Mouse (Mus musculus) MEL (cell line): ENCODE data around the gene Calm5. TPM values are rescaled to one million over a fixed set of nuclear protein-coding genes. Genes with fewer than 3 reads are reported as not detected.
A peak's percentile ranks its signal among the peaks of the same experiment; 100 is the strongest.

Source experiments
- DNase-seq: peaks from one replicate; pipeline ENCODE4 v3.0.0; 2011; ENCODE audit warnings: low read depth, low spot score
- H3K27ac ChIP-seq: 2 replicates; pipeline ENCODE4 v1.5.1; 2012; ENCODE audit warnings: low read depth, mild to moderate bottlenecking, control low read depth, low read length, moderate library complexity; ENCODE audit not compliant: control insufficient read depth
- H3K27me3 ChIP-seq, 2 experiments: fragments of 150-350 bp in 1 of 2; sonication (generic) in 1 of 2; 2 replicates each; pipeline ENCODE4 v1.6.1; 2012; ENCODE audit warnings: low read length in 2 of 2, mild to moderate bottlenecking in 2 of 2, improper control_type of control experiment in 1 of 2, moderate library complexity in 1 of 2; ENCODE audit not compliant: insufficient read depth in 2 of 2, control insufficient read depth in 1 of 2
- H3K36me3 ChIP-seq, 2 experiments: 2 replicates each; pipeline ENCODE4 v1.6.1; 2012 to 2014; ENCODE audit warnings: low read length in 2 of 2, improper control_type of control experiment in 1 of 2, inconsistent platforms in 1 of 2, mild to moderate bottlenecking in 1 of 2; ENCODE audit not compliant: insufficient read depth in 2 of 2, control insufficient read depth in 1 of 2
- H3K4me1 ChIP-seq, 2 experiments: fragments of 150-350 bp in 1 of 2; sonication (generic) in 1 of 2; 2 replicates each; pipeline ENCODE4 v1.6.1; 2012; ENCODE audit warnings: low read length in 2 of 2, improper control_type of control experiment in 1 of 2, mild to moderate bottlenecking in 1 of 2; ENCODE audit not compliant: insufficient read depth in 2 of 2, control insufficient read depth in 1 of 2
- H3K4me3 ChIP-seq, 2 experiments: fragments of 150-350 bp in 1 of 2; sonication (generic) in 1 of 2; 2 replicates each; pipeline ENCODE4 v1.5.1; 2012; ENCODE audit warnings: low read depth in 2 of 2, low read length in 2 of 2, mild to moderate bottlenecking in 2 of 2, moderate library complexity in 2 of 2, control low read depth in 1 of 2, improper control_type of control experiment in 1 of 2; ENCODE audit not compliant: control insufficient read depth in 1 of 2, insufficient read depth in 1 of 2
- H3K79me2 ChIP-seq: 2 replicates; pipeline ENCODE4 v1.6.1; 2012; ENCODE audit warnings: mild to moderate bottlenecking, low read length, moderate library complexity; ENCODE audit not compliant: control insufficient read depth, poor library complexity, insufficient read depth
- H3K9ac ChIP-seq: 2 replicates; pipeline ENCODE4 v1.6.1; 2012; ENCODE audit warnings: low read depth, mild to moderate bottlenecking, control low read depth, low read length, moderate library complexity; ENCODE audit not compliant: control insufficient read depth, poor library complexity, severe bottlenecking
- H3K9me3 ChIP-seq: fragments of 150-350 bp; sonication (generic); replicated peaks from 2 replicates; pipeline ENCODE4 v1.6.1; 2012; ENCODE audit warnings: mild to moderate bottlenecking, low read length, improper control_type of control experiment, moderate library complexity; ENCODE audit not compliant: insufficient read depth
- CHD1 ChIP-seq: IDR thresholded peaks from 2 replicates; pipeline ENCODE4 v1.6.1; 2012; ENCODE audit warnings: low read depth, mild to moderate bottlenecking, inconsistent platforms, low read length, improper control_type of control experiment
- ELF1 ChIP-seq: IDR thresholded peaks from 2 replicates; pipeline ENCODE4 v1.6.1; 2014; ENCODE audit warnings: low read depth, mild to moderate bottlenecking, inconsistent platforms, low read length, improper control_type of control experiment, moderate library complexity
- MAFK ChIP-seq: IDR thresholded peaks from 2 replicates; pipeline ENCODE4 v1.6.1; 2011; ENCODE audit warnings: low read depth, mild to moderate bottlenecking, low read length, improper control_type of control experiment, borderline replicate concordance
- MAX ChIP-seq: IDR thresholded peaks from 2 replicates; pipeline ENCODE4 v1.6.1; 2011; ENCODE audit warnings: low read length, improper control_type of control experiment
- MEF2A ChIP-seq: IDR thresholded peaks from 2 replicates; pipeline ENCODE4 v1.6.1; 2014; ENCODE audit warnings: low read depth, mild to moderate bottlenecking, inconsistent platforms, low read length, improper control_type of control experiment; ENCODE audit not compliant: poor library complexity, insufficient replicate concordance, severe bottlenecking; ENCODE audit errors: extremely low read depth
- MXI1 ChIP-seq: IDR thresholded peaks from 2 replicates; pipeline ENCODE4 v1.6.1; 2011; ENCODE audit warnings: mild to moderate bottlenecking, low read depth, low read length, improper control_type of control experiment
- MYB ChIP-seq: IDR thresholded peaks from 2 replicates; pipeline ENCODE4 v1.6.1; 2011; ENCODE audit warnings: mild to moderate bottlenecking, low read depth, low read length, improper control_type of control experiment
- NELFE ChIP-seq: IDR thresholded peaks from 2 replicates; pipeline ENCODE4 v1.6.1; 2011; ENCODE audit warnings: low read depth, low read length, improper control_type of control experiment
- POLR2A ChIP-seq, 2 experiments: IDR thresholded peaks; 2 replicates each; pipeline ENCODE4 v1.6.1; 2011 to 2012; ENCODE audit warnings: low read length in 2 of 2, mild to moderate bottlenecking in 2 of 2, control low read depth in 1 of 2, improper control_type of control experiment in 1 of 2, low read depth in 1 of 2, moderate library complexity in 1 of 2; ENCODE audit not compliant: control insufficient read depth in 1 of 2, insufficient read depth in 1 of 2, poor library complexity in 1 of 2
- RAD21 ChIP-seq: IDR thresholded peaks from 2 replicates; pipeline ENCODE4 v1.6.1; 2011; ENCODE audit warnings: mild to moderate bottlenecking, low read depth, low read length, improper control_type of control experiment
- SIN3A ChIP-seq: IDR thresholded peaks from 2 replicates; pipeline ENCODE4 v1.6.1; 2012; ENCODE audit warnings: low read length, improper control_type of control experiment, inconsistent platforms
- SMC3 ChIP-seq: IDR thresholded peaks from 2 replicates; pipeline ENCODE4 v1.6.1; 2011; ENCODE audit warnings: low read depth, low read length, improper control_type of control experiment
- TAL1 ChIP-seq: IDR thresholded peaks from 2 replicates; pipeline ENCODE4 v1.6.1; 2012; ENCODE audit warnings: mild to moderate bottlenecking, inconsistent platforms, low read length, moderate library complexity, mixed read lengths
- TBP ChIP-seq: IDR thresholded peaks from 2 replicates; pipeline ENCODE4 v1.8.0; 2011; ENCODE audit warnings: low read depth, low read length, improper control_type of control experiment
- TCF12 ChIP-seq: IDR thresholded peaks from 2 replicates; pipeline ENCODE4 v1.6.1; 2014; ENCODE audit warnings: low read depth, mild to moderate bottlenecking, inconsistent platforms, low read length, improper control_type of control experiment, moderate library complexity
- USF1 ChIP-seq: IDR thresholded peaks from 2 replicates; pipeline ENCODE4 v1.6.1; 2014; ENCODE audit warnings: low read depth, mild to moderate bottlenecking, inconsistent platforms, low read length, improper control_type of control experiment, moderate library complexity
- USF2 ChIP-seq, 2 experiments: IDR thresholded peaks; 2 replicates each; pipeline ENCODE4 v1.6.1; 2011 to 2012; ENCODE audit warnings: improper control_type of control experiment in 2 of 2, low read length in 2 of 2, borderline replicate concordance in 1 of 2, inconsistent platforms in 1 of 2, low read depth in 1 of 2, mild to moderate bottlenecking in 1 of 2; ENCODE audit not compliant: insufficient read depth in 1 of 2
- ZKSCAN1 ChIP-seq: IDR thresholded peaks from 2 replicates; pipeline ENCODE4 v1.6.1; 2012; ENCODE audit warnings: low read depth, mild to moderate bottlenecking, inconsistent platforms, low read length, improper control_type of control experiment, moderate library complexity
- ZNF384 ChIP-seq: IDR thresholded peaks from 2 replicates; pipeline ENCODE4 v1.6.1; 2012; ENCODE audit warnings: low read depth, mild to moderate bottlenecking, inconsistent platforms, low read length, improper control_type of control experiment
- polyA plus RNA-seq, 2 experiments: library from polyadenylated mRNA; stranded (reverse) in 1 of 2; unstranded in 1 of 2; fragments of >175 nt in 1 of 2; fragments of >200 nt in 1 of 2; gene quantifications; 2 replicates each; pipeline versions ENCODE4 v1.2.1 to v1.2.4; 2012; ENCODE audit warnings: low replicate concordance in 2 of 2, low read depth in 1 of 2; ENCODE audit not compliant: insufficient read length in 2 of 2, insufficient read depth in 1 of 2, missing spikeins in 1 of 2
- total RNA-seq: library from RNA; depleted of rRNA; stranded (reverse); fragments of 300-350 nt; gene quantifications from 2 replicates; pipeline ENCODE4 v1.2.3, GENCODE M21; 2012

The Calm5 gene
- total and polyA plus RNA-seq, 3 experiments = not detected

GRCm38 (mm10) chr13:3872832-3873231 is 18.9 kb downstream of the Calm5 start:
- Histone ChIP-seq H3K9me3 (no peaks in the 10 kb centered on the region), H3K4me3 (no peak overlapping the region), H3K36me3 (peaks cover 0 to 25% of the 10 kb centered on the region in 2 experiments; a peak in 2 of 4 replicates), H3K4me1 (peaks cover 9 to 23% of the 10 kb centered on the region in 2 experiments), H3K79me2 (no peaks in the 10 kb centered on the region), H3K27ac (no peak overlapping the region), H3K9ac (no peak overlapping the region), H3K27me3 (no peaks in the 10 kb centered on the region)
- no peak for DNase-seq
- TF ChIP-seq ELF1 (no peak), USF2 (IDR thresholded peaks at IDR 0.05; ENCODE audit: borderline replicate concordance in 1 of 2, insufficient read depth in 1 of 2, low read depth in 1 of 2, low read length in 2 of 2) (no peak)

- DNase-seq = no peak
- H3K79me2 ChIP-seq = no peaks in the 10 kb centered on the region
- H3K27me3 ChIP-seq = no peaks in the 10 kb centered on the region
- H3K9ac ChIP-seq = no peak overlapping the region
- H3K4me3 ChIP-seq = no peak overlapping the region
- H3K4me1 ChIP-seq = peaks cover 3 to 5% of the 10 kb centered on the region in 2 experiments; a peak in 2 of 4 replicates
- no peaks in the 10 kb centered on the region for H3K9me3 ChIP-seq
- TF ChIP-seq NELFE = no peak
- TF ChIP-seq RAD21 = no peak
- H3K36me3 ChIP-seq = peaks cover 0 to 6% of the 10 kb centered on the region in 2 experiments; a peak in 2 of 4 replicates
- no peak overlapping the region for H3K27ac ChIP-seq
Observed at GRCm38 (mm10) chr13:3876448-3876847, 22.5 kb downstream of the Calm5 start.

GRCm38 (mm10) chr13:3877185-3877584 is 23.2 kb downstream of the Calm5 start:
- Histone ChIP-seq H3K4me3 (no peak overlapping the region), H3K36me3 (peaks cover under 1 to 3% of the 10 kb centered on the region in 2 experiments; a peak in 2 of 4 replicates), H3K27me3 (no peaks in the 10 kb centered on the region), H3K4me1 (peaks cover 3 to 4% of the 10 kb centered on the region in 2 experiments; a peak in 1 of 4 replicates), H3K9ac (no peak overlapping the region), H3K27ac (no peak overlapping the region; the same call in 1 of the 2 replicates), H3K9me3 (no peaks in the 10 kb centered on the region), H3K79me2 (no peaks in the 10 kb centered on the region)
- peak; percentile 37 for DNase-seq
- TF ChIP-seq CHD1 (no peak), ZNF384 (no peak), MYB (no peak), SMC3 (no peak), ZKSCAN1 (no peak), MXI1 (no peak), MAX (no peak), USF1 (no peak), TCF12 (no peak), TAL1 (no peak), POLR2A (IDR thresholded peaks at IDR 0.05; ENCODE audit: control insufficient read depth in 1 of 2, insufficient read depth in 1 of 2, low read depth in 1 of 2, low read length in 2 of 2, poor library complexity in 1 of 2) (no peak), MAFK (no peak), MEF2A (no peak), SIN3A (no peak), TBP (no peak)
